Mouse (Mus musculus) ES-CJ7 (cell line): ENCODE measurements around the gene Bcas3.

Experiments used
- DNase-seq: peaks from one replicate; pipeline ENCODE4 v3.0.0; 2011; ENCODE audit warnings: low read depth, low spot score

The Bcas3 gene

GRCm38 (mm10) chr11:85751171-85751570, 398.2 kb downstream of the Bcas3 start:
- no peak for DNase-seq

GRCm38 (mm10) chr11:85754631-85755502, 401.9 kb downstream of the Bcas3 start:
- DNase-seq = no peak

GRCm38 (mm10) chr11:85755503-85756044, 402.6 kb downstream of the Bcas3 start:
- DNase-seq = no peak

GRCm38 (mm10) chr11:85758891-85759290, 405.9 kb downstream of the Bcas3 start:
- no peak for DNase-seq

DNA sequence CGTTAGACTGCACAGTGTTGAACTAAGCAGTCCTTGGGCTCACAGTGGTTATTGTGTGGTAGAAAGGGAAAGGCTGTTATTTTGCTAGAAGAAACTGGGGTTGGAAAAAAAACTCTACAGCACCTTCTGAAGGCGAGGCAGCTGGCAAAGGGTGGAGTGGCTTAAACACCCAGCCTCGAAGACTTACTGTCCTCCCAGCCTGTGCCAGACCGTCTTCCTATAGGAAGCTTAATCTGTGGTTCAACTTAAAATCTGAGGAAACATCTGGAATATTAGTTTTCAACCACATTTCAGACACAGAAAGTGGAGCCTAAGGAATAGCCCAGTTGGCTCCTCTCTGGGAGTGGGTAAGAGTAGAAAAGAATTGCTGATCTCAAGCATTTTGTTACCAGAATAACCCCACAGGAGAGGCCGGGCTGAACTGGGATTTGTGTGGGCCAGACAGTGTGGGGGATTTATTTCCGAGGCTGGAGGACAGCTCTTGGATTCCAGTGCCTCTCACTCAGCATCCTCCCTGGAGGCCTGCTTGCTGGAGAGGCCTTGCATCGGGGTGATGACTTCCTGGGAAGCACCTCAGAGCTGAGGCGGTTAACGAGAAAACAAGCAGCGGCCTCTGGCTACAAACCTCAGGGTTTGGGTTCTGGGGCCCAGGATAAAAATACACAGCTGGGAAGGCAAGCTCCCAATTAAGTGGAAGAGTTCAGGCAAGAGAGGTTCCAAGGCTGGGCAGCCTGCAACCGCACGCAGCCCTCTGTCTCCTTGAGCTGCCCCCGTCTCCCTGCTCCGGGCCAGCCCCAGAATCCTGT, 406.9 kb downstream of the Bcas3 start:
- no peak for DNase-seq

DNA sequence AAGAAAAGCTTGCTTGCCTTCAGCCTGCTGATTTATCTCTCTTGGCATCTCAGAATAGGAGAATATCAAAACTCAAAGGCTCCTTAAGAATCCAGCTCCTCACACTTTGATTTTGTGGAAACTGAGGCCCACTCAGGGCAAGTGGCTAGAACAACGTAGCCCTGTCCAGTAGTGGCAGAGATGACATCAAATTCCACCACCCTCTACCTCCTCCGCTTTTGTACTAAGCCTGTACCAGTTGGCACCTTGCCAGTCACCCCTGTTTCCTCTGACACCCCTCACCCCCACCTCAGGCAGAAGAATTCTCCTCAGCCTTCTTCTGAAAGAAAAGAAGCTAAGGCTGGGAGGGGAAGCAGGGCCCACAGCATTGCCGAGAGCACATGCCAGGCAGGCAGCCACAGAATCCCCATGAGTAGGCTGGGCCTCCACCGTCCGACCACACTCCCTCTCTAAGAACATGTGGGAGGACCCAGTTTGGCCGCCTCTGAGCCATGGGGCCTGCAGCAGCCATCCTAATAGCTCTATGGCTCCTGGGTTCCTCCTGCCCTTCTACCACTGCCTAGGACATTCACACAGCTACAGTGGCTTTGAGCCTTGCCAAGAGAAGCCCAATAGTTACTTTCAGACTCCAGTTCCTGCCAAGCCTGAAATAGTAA, 407.6 kb downstream of the Bcas3 start:
- DNase-seq = no peak

GRCm38 (mm10) chr11:85761170-85761569, 408.2 kb downstream of the Bcas3 start:
- DNase-seq = no peak

DNA sequence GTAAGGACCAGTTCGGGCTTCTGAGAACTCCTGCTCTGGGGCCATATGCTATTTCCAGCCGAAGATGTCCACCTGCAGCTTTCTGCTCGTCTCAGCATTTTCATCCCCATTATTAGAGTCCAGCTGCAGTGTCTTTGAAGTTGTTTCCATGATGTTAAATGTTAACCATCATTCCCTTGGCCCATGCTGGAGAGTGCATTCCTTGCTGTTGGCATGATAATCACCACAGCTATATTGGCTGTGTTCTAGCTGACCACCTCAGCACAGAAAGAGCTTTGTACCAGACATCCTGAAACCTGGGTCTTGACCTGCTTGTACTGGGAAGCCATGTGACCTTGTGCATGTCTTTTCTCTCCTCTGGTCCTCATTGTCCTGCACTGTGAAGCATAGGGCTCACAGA, 410.7 kb downstream of the Bcas3 start:
- DNase-seq = no peak

DNA sequence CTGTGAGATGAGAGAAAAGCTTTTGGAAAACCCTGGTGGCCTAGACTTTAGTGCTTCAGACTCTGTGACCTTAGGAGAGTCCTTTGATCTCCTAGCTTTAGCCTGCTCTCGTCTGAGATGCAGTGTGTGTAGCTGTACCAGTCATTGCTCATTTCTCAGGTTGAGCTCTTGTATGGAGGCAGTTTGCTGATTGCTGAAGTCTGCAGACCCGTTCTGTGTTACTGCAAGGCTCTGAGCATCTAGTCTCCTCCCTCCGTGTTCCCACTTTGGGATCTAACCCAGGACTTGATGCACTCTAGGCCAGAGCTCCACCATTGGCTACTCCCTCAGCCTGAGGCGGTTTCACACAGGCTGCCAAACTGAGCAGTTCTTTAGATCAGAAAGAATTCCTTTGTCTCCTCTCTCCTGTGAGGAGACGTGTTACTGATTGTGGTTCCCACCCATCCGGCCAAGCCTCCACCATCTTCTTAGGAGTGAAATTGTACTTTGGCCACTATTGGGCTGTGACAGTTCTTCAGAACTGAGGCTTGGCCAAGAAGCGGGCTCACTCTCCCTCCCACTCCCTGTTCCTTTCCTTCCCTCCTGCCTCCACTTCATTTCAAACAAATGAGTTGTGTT, 413.2 kb downstream of the Bcas3 start:
- peak; percentile 94 for DNase-seq

DNA sequence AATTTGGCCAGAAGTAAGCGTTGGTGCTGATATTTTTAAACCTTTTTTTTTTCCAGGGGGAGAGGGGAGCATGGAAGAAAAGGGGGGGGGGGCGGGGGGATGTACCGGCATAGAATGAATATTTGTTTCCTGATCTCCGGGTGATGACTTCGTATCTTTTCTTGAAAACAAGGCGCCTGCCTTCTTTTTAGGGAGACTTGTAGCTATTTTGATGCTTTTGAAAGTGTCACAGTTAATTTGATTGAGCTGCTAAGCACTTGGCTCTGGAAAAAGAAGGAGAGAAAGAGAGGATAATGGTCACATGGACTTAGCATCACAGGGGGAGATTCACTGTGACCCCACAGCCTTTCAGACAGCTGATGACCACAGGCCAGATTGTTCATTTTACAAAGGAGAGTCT, 413.8 kb downstream of the Bcas3 start:
- DNase-seq = no peak

DNA sequence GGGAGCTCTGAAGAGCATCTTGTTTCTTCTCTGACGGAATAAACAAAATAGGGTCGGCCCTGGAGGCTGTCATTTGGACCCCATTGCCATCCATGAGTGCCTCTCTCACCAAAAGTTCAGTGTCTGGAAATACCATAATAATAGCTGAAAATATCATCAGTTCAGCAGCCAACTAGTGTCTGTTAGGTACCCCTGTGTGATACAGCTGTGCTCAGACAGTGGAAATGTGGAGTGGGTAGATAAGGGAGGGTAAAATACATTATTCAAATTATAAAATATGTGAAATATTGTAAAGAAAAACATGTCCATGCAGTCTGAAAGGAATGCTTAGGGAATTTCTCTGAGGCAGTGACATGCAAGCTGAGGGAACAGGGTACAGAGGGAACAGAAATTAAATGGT, 416.8 kb downstream of the Bcas3 start:
- DNase-seq = no peak

DNA sequence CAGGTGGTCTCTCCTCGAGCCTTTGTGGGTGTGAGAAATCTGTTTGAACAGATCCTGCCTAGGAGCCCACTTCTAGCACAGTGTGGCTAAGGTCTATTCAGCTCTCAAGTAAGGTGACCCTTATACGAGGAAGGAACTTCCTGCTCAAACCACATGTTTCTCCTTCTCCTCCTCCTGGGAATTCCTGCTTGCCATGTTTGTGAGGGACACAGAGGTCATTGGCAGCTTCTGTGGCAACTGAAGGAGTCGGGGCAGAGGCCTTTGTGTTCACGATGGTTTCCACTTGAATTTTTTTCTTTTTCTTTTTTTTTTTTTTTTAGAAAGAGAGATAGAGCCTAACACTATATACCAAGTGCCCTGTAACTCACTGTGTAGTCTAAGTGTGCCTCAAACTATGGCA, 420.4 kb downstream of the Bcas3 start:
- no peak for DNase-seq

DNA sequence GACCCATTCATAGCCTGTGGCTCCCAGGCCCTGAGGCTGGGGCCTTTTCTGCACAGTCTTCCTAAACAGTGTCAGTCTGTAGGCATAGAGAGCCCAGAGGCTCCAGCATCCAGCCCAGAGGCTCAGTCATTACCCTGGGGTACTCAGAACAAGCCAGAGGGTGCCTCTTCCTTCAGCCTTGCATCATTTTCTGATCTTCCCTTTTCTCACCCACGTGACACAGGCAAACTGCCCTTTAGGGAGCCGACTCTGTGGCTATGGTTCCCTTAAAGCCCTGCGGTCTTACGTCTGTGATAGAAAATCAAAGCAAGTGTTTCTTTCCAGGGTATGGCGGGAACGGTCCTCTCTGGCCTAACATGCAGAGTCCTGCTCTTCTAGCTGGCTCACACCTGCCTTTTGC, 421.7 kb downstream of the Bcas3 start:
- no peak for DNase-seq

DNA sequence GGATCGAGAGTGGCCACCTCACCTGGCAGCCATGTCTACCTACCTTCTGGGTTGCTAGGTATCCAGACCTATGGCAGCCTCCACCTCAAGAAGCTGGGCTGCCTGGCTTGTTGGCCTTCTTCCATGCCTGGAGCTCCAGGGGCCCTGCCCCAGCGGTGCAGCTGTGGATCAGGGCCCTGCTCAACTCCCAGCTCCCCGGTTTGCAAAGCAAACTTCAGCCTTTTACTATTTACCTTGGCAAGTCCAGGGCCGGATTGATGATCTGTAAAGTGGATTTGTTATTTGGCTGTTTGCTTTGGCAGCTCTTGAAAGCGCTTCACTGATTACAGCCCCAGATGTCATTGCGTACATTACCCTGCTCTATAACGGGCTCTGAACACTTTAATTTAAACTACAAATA, 422.5 kb downstream of the Bcas3 start:
- DNase-seq = no peak

GRCm38 (mm10) chr11:85776861-85777360, 423.9 kb downstream of the Bcas3 start:
- no peak for DNase-seq

GRCm38 (mm10) chr11:85777950-85778349, 425.0 kb downstream of the Bcas3 start:
- DNase-seq = no peak

GRCm38 (mm10) chr11:85780303-85780702, 427.3 kb downstream of the Bcas3 start:
- no peak for DNase-seq

GRCm38 (mm10) chr11:85786113-85786718, 433.2 kb downstream of the Bcas3 start:
- peak; percentile 25 for DNase-seq

DNA sequence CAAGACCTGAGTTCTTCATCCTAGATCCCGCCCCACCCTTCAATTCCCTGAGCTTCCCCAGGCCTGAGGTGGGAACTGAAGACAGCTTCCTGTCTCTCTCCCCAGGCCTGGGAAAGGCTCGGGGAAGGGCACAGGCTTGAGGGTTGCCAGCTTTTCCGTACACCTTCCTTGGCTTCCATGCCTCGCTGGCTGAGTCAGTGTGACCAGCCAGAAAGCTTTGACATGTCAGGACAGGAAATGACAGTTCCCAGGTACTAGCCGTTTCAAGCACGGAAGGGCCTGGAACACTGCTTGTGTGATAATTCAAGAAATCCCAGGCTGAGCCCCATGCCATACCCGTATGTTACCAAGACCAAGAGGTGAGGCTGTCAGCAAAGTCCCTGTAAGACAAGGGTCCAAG, 436.8 kb downstream of the Bcas3 start:
- no peak for DNase-seq

- no peak for DNase-seq
These were observed 437.3 kb downstream of the Bcas3 start for GRCm38 (mm10) chr11:85790267-85790666.

DNA sequence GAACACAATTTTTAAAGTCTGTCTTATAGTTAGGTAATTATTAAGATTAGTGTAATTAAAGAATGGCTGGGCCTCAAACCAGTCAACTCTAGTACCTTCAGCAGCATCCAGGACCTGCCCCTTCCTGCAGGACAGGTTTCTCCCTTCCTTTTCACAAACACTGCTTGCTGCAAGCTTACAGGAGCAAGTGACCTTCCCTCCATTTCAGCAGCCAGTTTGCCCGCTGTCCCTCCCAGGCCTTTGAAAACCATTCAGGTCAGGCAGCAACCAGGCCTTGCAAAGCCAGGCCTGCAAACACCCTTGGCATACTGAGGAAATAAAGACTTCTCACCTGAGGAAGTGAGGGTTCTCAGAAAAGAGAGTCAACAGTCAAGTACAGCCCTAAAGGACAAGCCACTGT, 438.2 kb downstream of the Bcas3 start:
- no peak for DNase-seq
